Mouse (Mus musculus) neural tube, embryonic 14.5 days (tissue): ENCODE results near the gene Zfp948. TPM values are rescaled to one million over a fixed set of nuclear protein-coding genes. Genes with fewer than 3 reads are reported as not detected.

ENCODE experiments used
- ATAC-seq: fragments of 200-750 bp; cut with Nextera tagmentation; 2 replicates; pipeline ENCODE4 v1.8.0; 2017; ENCODE audit warnings: low read depth, mild to moderate bottlenecking, moderate TSS enrichment, moderate library complexity
- H3K27ac ChIP-seq: fragments of 300-500 bp; sonication (generic); 2 replicates; pipeline ENCODE4 v1.5.1; 2014; ENCODE audit warnings: low read depth, mild to moderate bottlenecking, control low read depth, low read length, moderate library complexity, mixed read lengths
- H3K27me3 ChIP-seq: fragments of 300-500 bp; sonication (generic); 2 replicates; pipeline ENCODE4 v1.6.1; 2014; ENCODE audit warnings: low read length; ENCODE audit not compliant: control insufficient read depth, insufficient read depth
- H3K36me3 ChIP-seq: fragments of 300-500 bp; sonication (generic); 2 replicates; pipeline ENCODE4 v1.6.1; 2014; ENCODE audit warnings: low read length, mixed read lengths; ENCODE audit not compliant: control insufficient read depth, insufficient read depth
- H3K4me1 ChIP-seq: fragments of 300-500 bp; sonication (generic); 2 replicates; pipeline ENCODE4 v1.6.1; 2014; ENCODE audit warnings: low read length; ENCODE audit not compliant: control insufficient read depth, insufficient read depth
- H3K4me2 ChIP-seq: fragments of 300-500 bp; sonication (generic); 2 replicates; pipeline ENCODE4 v1.6.1; 2014; ENCODE audit warnings: mild to moderate bottlenecking, low read depth, low read length, control low read depth
- H3K4me3 ChIP-seq: fragments of 300-500 bp; sonication (generic); 2 replicates; pipeline ENCODE4 v1.5.1; 2014; ENCODE audit warnings: low read depth, low read length, control low read depth, mixed read lengths
- H3K9ac ChIP-seq: fragments of 300-500 bp; sonication (generic); replicated peaks from 2 replicates; pipeline ENCODE4 v1.6.1; 2014; ENCODE audit warnings: low read depth, mild to moderate bottlenecking, control low read depth, low read length, mixed read lengths
- H3K9me3 ChIP-seq: fragments of 300-500 bp; sonication (generic); 2 replicates; pipeline ENCODE4 v1.6.1; 2016; ENCODE audit warnings: low read length; ENCODE audit not compliant: control insufficient read depth
- WGBS: fragments of 180-500 bp; shearing (Covaris S2); extraction: QIAGEN DNeasy Blood & Tissue Kit; methylation state at CpG from one replicate; pipeline ENCODE4 v1.1.7; 2014; 5-methylcytosine and 5-hydroxymethylcytosine counted together
- polyA plus RNA-seq: library from polyadenylated mRNA; unstranded; fragments of >200 nt; fragmentation: Nextera tagmentation; extraction: Ambion mirVana; gene quantifications from 2 replicates; pipeline ENCODE4 v1.2.1, GENCODE M21; 2014

Gene Zfp948
- polyA plus RNA-seq, 1 experiment from 2014 or later, result 23.7 TPM

- peak within 1 kb of the TSS; percentile 41; the same call in 1 of the 2 replicates for H3K9ac ChIP-seq
- H3K4me3 ChIP-seq, result peak within 1 kb of the TSS; percentile 35
- no peaks in the 10 kb centered on the region for H3K36me3 ChIP-seq
- H3K4me1 ChIP-seq, result peaks cover 9% of the 10 kb centered on the region; the same call in 1 of the 2 replicates
- no peak within 1 kb of the TSS for H3K27ac ChIP-seq
- H3K9me3 ChIP-seq, result no peaks in the 10 kb centered on the region
- H3K4me2 ChIP-seq, result peak within 1 kb of the TSS; percentile 63
- no peaks in the 10 kb centered on the region for H3K27me3 ChIP-seq
- 6% methylated on average over 21 of the region's 21 CpGs for WGBS
- peak; percentile 24; the same call in 1 of the 2 replicates for ATAC-seq
Measured at GRCm38 (mm10) chr17:21535096-21536001, 31.5 kb upstream of the Zfp948 start, which contains the start of gene Zfp52. TSS of gene Zfp52 (plus strand) at chr17:21535539.

DNA sequence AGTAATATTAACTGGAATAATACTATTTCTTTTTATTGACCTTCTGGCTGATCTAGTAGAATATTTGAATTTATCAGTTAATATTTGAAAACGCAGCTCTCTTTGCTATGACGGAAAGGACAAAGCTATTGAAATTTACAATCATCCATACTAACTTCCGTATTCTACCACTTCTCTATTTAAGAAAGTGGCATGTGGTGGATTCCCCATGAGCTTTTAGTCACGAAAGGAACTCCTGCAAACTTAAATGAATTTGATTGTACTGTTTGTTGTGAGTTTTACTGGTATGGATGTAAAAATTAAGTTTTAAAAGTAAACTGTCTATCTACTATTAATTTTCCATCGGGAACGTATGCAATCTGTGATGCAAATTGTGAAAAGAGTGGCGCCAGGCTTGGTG is 30.7 kb upstream of the Zfp948 start:
- H3K4me1 ChIP-seq, result peaks cover 9% of the 10 kb centered on the region; the same call in 1 of the 2 replicates
- H3K4me3 ChIP-seq, result peak overlapping the region; percentile 35
- peak overlapping the region; percentile 41; the same call in 1 of the 2 replicates for H3K9ac ChIP-seq
- no peak overlapping the region for H3K27ac ChIP-seq
- H3K27me3 ChIP-seq, result no peaks in the 10 kb centered on the region
- peak overlapping the region; percentile 63 for H3K4me2 ChIP-seq
- H3K9me3 ChIP-seq, result no peaks in the 10 kb centered on the region
- H3K36me3 ChIP-seq, result no peaks in the 10 kb centered on the region
- WGBS, result 41% methylated on average over 7 of the region's 7 CpGs
- no peak for ATAC-seq

DNA sequence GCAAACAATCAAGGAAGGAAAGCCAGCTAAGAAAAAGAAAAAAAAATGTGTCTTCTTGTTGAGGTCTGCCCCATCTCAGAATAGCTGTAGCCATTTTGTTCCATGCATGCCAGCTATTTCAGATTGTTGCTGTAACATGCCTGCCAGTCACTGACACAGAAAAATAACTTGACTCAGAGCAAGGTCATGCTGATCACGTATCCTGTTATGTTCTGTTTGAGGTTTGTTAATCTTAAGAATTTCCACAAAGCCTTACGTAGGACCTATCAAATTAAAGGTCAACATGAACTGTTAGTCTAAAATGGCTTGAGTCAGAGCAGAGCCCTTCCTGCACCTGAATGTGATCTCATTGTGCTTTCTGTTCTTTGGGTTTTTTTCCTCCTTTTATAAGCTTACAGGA is 30.1 kb upstream of the Zfp948 start:
- H3K27ac ChIP-seq, result no peak overlapping the region
- H3K4me1 ChIP-seq, result peaks cover 5% of the 10 kb centered on the region; the same call in 1 of the 2 replicates
- no peak overlapping the region for H3K4me3 ChIP-seq
- no peaks in the 10 kb centered on the region for H3K9me3 ChIP-seq
- H3K9ac ChIP-seq, result no peak overlapping the region
- no peaks in the 10 kb centered on the region for H3K36me3 ChIP-seq
- no peak for ATAC-seq
- no peak overlapping the region for H3K4me2 ChIP-seq
- H3K27me3 ChIP-seq, result no peaks in the 10 kb centered on the region
- WGBS, result 82% methylated on average over 2 of the region's 2 CpGs

DNA sequence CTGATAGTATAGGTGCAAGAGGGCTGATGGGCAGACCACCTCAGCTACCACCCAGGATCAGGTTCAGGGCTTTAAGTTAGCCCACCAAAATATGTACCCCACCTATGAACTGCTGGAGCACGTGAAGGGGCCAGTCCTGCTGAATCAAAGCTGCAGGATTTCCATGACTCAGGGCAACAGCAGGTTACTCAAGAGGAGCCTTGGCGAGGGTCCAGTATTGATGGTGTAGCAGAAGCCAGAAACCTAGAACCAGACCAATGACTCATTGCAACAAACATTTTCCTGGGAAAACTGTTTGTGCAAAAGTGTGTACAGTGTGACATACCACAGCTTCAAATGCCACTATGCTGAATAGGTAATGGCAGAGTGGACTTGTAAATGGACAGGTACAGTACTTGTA is 9.0 kb upstream of the Zfp948 start:
- WGBS, result 83% methylated on average over 2 of the region's 2 CpGs

GRCm38 (mm10) chr17:21566220-21566619 is 588 bp upstream of the Zfp948 start:
- Histone ChIP-seq H3K9ac (peak overlapping the region; percentile 71; the same call in 1 of the 2 replicates), H3K27ac (peak overlapping the region; percentile 94), H3K27me3 (no peaks in the 10 kb centered on the region), H3K4me2 (peak overlapping the region; percentile 75), H3K36me3 (no peaks in the 10 kb centered on the region), H3K9me3 (no peaks in the 10 kb centered on the region), H3K4me3 (peak overlapping the region; percentile 68), H3K4me1 (peaks cover 10% of the 10 kb centered on the region; the same call in 1 of the 2 replicates)
- 9% methylated on average over 5 of the region's 5 CpGs for WGBS
- peak; percentile 86 for ATAC-seq

More for the DNA sequence above, 9.0 kb upstream of the Zfp948 start:
- Histone ChIP-seq H3K4me2 (no peak overlapping the region), H3K4me1 (no peaks in the 10 kb centered on the region), H3K9ac (no peak overlapping the region), H3K27ac (no peak overlapping the region), H3K4me3 (no peak overlapping the region), H3K27me3 (no peaks in the 10 kb centered on the region), H3K36me3 (no peaks in the 10 kb centered on the region), H3K9me3 (no peaks in the 10 kb centered on the region)
- ATAC-seq, result no peak

DNA sequence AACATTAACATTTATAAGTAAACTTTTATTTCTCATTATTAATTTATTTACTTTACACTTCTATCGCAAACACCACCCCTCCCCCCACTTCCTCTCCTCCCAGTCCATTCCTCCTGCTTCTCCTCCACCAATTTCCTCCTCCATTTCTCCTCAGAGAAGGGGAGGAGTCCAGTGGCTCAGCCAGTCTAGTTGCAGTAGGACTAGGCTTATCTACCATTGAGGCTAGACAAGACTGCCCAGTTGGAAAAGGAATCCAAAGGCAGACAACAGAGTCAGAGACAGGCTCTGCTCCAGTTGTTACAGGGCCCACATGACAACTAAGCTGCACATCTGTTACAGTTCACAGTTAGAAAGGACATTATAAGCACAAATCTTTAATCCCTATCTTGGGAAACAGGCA is 888 bp downstream of the Zfp948 start:
- H3K9me3 ChIP-seq, result no peaks in the 10 kb centered on the region
- H3K27me3 ChIP-seq, result no peaks in the 10 kb centered on the region
- H3K27ac ChIP-seq, result no peak overlapping the region
- peak overlapping the region; percentile 75 for H3K4me2 ChIP-seq
- peaks cover 10% of the 10 kb centered on the region; the same call in 1 of the 2 replicates for H3K4me1 ChIP-seq
- peak overlapping the region; percentile 68 for H3K4me3 ChIP-seq
- ATAC-seq, result no peak
- no peaks in the 10 kb centered on the region for H3K36me3 ChIP-seq
- peak overlapping the region; percentile 32; the same call in 1 of the 2 replicates for H3K9ac ChIP-seq
- 61% methylated on average over 1 of the region's 1 CpGs for WGBS

- 90% methylated on average over 1 of the region's 1 CpGs for WGBS
- Histone ChIP-seq H3K36me3 (peaks cover 8% of the 10 kb centered on the region; the same call in 1 of the 2 replicates), H3K27me3 (no peaks in the 10 kb centered on the region), H3K4me2 (no peak overlapping the region), H3K9ac (no peak overlapping the region), H3K4me1 (no peaks in the 10 kb centered on the region), H3K4me3 (no peak overlapping the region), H3K27ac (no peak overlapping the region), H3K9me3 (no peaks in the 10 kb centered on the region)
- no peak for ATAC-seq
Measured at GRCm38 (mm10) chr17:21579080-21579479, 12.3 kb downstream of the Zfp948 start.

DNA sequence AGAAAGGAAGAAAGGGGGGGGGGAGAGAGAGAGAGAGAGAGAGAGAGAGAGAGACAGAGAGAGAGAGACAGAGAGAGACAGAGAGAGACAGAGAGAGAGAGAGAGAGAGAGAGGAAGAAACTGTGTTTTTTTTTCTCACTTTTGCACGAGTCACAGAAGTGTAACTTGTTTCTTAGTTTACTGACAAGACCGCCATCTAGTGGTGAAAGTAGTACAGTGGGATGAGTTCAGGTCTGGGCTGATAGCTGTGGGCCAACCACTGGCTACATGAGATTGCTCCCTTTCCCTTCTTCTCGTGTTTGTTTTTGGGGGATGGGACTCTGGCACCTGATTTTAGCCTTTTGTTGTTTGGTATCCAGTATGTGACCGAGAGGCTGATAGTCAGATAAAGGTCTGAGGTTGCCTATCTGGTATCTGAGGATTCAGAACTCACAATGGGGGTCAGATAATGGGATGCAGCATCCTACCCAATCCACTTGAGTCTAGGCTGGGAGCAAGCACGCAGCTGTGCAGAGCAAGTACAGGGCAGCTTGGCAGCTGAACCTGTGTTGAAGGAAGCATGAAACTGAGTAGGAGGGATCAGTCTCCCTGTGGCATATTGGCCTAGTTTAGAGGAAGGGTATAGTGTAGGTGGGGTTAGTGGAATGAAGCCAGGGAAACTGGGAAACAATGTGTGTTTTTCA is 12.8 kb downstream of the Zfp948 start:
- H3K4me2 ChIP-seq, result no peak overlapping the region
- no peak overlapping the region for H3K27ac ChIP-seq
- 33% methylated on average over 5 of the region's 5 CpGs for WGBS
- no peaks in the 10 kb centered on the region for H3K4me1 ChIP-seq
- peak; percentile 77; the same call in 1 of the 2 replicates for ATAC-seq
- H3K36me3 ChIP-seq, result peaks cover 9% of the 10 kb centered on the region; the same call in 1 of the 2 replicates
- no peak overlapping the region for H3K4me3 ChIP-seq
- H3K27me3 ChIP-seq, result no peaks in the 10 kb centered on the region
- no peak overlapping the region for H3K9ac ChIP-seq
- H3K9me3 ChIP-seq, result no peaks in the 10 kb centered on the region
